Mouse (Mus musculus) embryonic facial prominence, embryonic 13.5 days (tissue): ENCODE measurements around the gene Nckap5. TPM values are rescaled to one million over a fixed set of nuclear protein-coding genes. Genes with fewer than 3 reads are reported as not detected.

Experiments used
- ATAC-seq: fragments of 200-750 bp; cut with Nextera tagmentation; 2 replicates; pipeline ENCODE4 v1.8.0; 2017; ENCODE audit warnings: low read depth; ENCODE audit not compliant: insufficient number of reproducible peaks, insufficient read depth, low FRiP score, low TSS enrichment
- H3K27ac ChIP-seq: fragments of 300-500 bp; sonication (generic); 2 replicates; pipeline ENCODE4 v1.5.1; 2015; ENCODE audit warnings: moderate library complexity, mild to moderate bottlenecking, inconsistent platforms
- H3K27me3 ChIP-seq: fragments of 300-500 bp; sonication (generic); 2 replicates; pipeline ENCODE4 v1.6.1; 2015; ENCODE audit warnings: mild to moderate bottlenecking, inconsistent platforms
- H3K36me3 ChIP-seq: fragments of 300-500 bp; sonication (generic); 2 replicates; pipeline ENCODE4 v1.6.1; 2015; ENCODE audit warnings: mild to moderate bottlenecking, inconsistent platforms
- H3K4me1 ChIP-seq: fragments of 300-500 bp; sonication (generic); 2 replicates; pipeline ENCODE4 v1.6.1; 2015; ENCODE audit warnings: inconsistent platforms
- H3K4me2 ChIP-seq: fragments of 300-500 bp; sonication (generic); 2 replicates; pipeline ENCODE4 v1.6.1; 2015; ENCODE audit warnings: moderate library complexity, mild to moderate bottlenecking, inconsistent platforms
- H3K4me3 ChIP-seq: fragments of 300-500 bp; sonication (generic); 2 replicates; pipeline ENCODE4 v1.5.1; 2015; ENCODE audit warnings: mild to moderate bottlenecking, inconsistent platforms
- H3K9ac ChIP-seq: fragments of 300-500 bp; sonication (generic); 2 replicates; pipeline ENCODE4 v1.6.1; 2015; ENCODE audit warnings: mild to moderate bottlenecking, inconsistent platforms
- H3K9me3 ChIP-seq: fragments of 300-500 bp; sonication (generic); 2 replicates; pipeline ENCODE4 v1.6.1; 2016; ENCODE audit warnings: inconsistent platforms
- WGBS: fragments of 180-500 bp; shearing (Covaris S2); methylation state at CpG from one replicate; pipeline ENCODE4 v1.1.7; 2015; ENCODE audit warnings: mixed read lengths; 5-methylcytosine and 5-hydroxymethylcytosine counted together
- polyA plus RNA-seq: library from polyadenylated mRNA; unstranded; fragments of >200 nt; fragmentation: Nextera tagmentation; extraction: Ambion mirVana; gene quantifications from 2 replicates; pipeline ENCODE4 v1.2.1, GENCODE M21; 2015

Nckap5 gene
- 11.3 and 13.3 TPM in 2 replicates for polyA plus RNA-seq

DNA sequence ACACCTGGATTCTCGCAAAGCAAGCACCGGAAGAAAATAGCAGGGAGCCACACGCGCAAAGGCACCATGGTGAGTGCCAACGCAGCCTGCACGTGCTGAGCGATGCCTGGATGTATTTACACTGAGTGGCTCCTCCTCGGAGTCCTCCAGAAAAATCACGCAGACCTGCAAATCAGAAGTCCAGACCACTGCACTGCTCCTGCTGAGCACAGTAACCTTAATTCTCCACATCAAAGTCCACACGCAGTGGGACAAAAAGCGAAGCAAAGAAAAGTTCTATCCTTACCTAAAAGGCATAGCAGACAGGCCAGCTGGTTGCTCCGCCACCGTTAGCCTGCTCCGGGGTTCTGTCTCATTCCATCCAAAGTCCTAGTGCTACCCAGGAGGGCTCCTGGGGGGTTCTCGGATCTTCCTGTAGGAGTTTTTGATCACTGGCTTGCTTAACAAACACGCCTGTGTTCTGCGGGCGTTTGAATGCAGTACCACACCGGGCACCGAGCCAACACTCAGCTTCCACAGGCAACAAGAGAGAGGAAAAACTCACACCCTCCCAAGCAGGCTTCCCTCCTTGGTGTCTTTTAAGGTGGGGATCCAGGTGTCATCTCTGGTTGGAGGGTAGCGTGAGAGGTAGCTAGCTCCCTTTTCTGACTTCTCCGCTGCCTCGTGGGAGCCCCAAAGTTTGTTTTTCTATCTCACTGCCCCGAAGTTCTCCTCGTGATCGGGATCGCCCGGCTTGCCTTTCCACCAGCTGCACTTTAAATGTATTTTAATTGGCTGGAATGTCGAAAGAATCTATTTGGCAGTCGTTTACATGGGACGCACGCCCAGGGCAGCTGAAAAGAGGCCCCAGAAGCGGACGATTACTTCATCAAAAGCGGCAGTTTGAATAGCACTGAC is at the start of gene Nckap5:
TSS of gene Nckap5 (minus strand) at position 769 of the 897 bp plus-strand sequence.
- ATAC-seq, result peak; percentile 40; the same call in 1 of the 2 replicates
- Histone ChIP-seq H3K36me3 (no peaks in the 10 kb centered on the region), H3K27me3 (peaks cover 17% of the 10 kb centered on the region), H3K4me2 (peak within 1 kb of the TSS; percentile 69), H3K4me1 (peaks cover 20% of the 10 kb centered on the region), H3K4me3 (peak within 1 kb of the TSS; percentile 42), H3K9ac (peak within 1 kb of the TSS; percentile 49), H3K27ac (peak within 1 kb of the TSS; percentile 77), H3K9me3 (no peaks in the 10 kb centered on the region)
- 1% methylated on average over 35 of the region's 35 CpGs for WGBS

DNA sequence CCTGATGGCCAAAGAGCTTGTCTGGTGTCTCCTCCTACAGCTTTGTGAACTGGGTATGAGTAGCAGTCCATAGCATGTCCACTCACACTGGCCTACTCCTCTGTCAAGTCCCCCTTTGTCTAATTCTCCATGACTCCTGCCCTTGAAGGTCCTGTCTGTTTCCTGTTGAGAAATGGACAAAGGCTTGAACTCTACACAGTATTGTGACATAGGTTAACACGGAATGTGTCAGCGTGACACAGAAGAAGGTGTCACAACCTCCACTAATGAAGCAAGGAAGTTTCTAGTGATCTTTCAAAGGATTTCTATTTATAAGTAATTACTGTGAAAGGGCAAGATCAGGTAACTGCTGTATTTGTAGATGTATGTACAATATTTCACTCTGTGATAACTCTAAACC is 46.9 kb upstream of the Nckap5 start:
- H3K9me3 ChIP-seq, result no peaks in the 10 kb centered on the region
- H3K4me2 ChIP-seq, result no peak overlapping the region
- no peak overlapping the region for H3K27ac ChIP-seq
- no peaks in the 10 kb centered on the region for H3K36me3 ChIP-seq
- H3K4me1 ChIP-seq, result no peaks in the 10 kb centered on the region
- no peak for ATAC-seq
- no peak overlapping the region for H3K9ac ChIP-seq
- 92% methylated on average over 2 of the region's 2 CpGs for WGBS
- H3K27me3 ChIP-seq, result no peaks in the 10 kb centered on the region
- no peak overlapping the region for H3K4me3 ChIP-seq

DNA sequence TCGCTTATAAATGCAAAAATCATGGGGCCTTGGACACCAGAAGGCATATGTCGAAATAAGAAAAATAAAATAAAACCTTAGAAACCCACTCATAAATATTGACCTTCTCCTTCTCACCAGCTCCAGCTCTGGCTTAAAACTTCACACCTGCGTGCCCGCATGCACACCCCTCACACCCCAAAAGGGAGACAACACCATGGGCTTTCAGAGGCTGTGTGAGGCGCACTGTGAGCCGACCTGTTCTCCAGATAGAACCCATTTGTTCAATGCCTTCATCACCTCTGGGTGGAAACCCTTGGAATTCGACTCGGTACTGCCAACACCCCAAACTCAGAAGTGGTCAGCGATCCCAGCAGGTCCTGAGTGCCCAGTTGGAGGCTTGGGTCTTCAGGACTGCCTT is 37.8 kb upstream of the Nckap5 start:
- H3K4me2 ChIP-seq, result no peak overlapping the region
- 90% methylated on average over 9 of the region's 9 CpGs for WGBS
- peaks cover 7% of the 10 kb centered on the region for H3K4me1 ChIP-seq
- H3K27me3 ChIP-seq, result no peaks in the 10 kb centered on the region
- H3K4me3 ChIP-seq, result no peak overlapping the region
- H3K9me3 ChIP-seq, result no peaks in the 10 kb centered on the region
- no peaks in the 10 kb centered on the region for H3K36me3 ChIP-seq
- H3K27ac ChIP-seq, result no peak overlapping the region
- ATAC-seq, result no peak
- no peak overlapping the region for H3K9ac ChIP-seq

DNA sequence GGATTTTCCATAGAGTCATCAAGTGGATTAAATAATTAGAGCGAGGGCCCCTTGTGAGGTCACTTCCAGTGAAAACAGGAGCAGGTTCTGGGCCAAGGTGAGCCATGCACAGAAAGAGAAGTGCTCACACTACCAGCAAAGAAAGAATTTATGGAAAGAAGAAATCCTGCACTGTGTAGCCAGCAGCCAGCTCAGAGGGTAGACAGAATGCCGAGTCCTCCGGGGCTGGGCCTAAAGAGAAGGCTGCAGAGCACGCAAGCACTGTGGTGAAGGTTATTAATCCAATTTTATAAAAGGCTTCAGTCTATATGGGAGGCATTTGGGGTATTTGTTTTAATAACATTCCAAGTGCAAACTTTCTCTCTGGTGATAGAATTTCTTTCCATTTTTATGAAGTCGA is 37.3 kb upstream of the Nckap5 start:
- no peak overlapping the region for H3K4me2 ChIP-seq
- no peaks in the 10 kb centered on the region for H3K36me3 ChIP-seq
- H3K9ac ChIP-seq, result no peak overlapping the region
- peaks cover 7% of the 10 kb centered on the region for H3K4me1 ChIP-seq
- whole genome bisulfite sequencing, result 76% methylated on average over 5 of the region's 5 CpGs
- ATAC-seq, result no peak
- no peak overlapping the region for H3K4me3 ChIP-seq
- no peak overlapping the region for H3K27ac ChIP-seq
- no peaks in the 10 kb centered on the region for H3K27me3 ChIP-seq
- H3K9me3 ChIP-seq, result no peaks in the 10 kb centered on the region

DNA sequence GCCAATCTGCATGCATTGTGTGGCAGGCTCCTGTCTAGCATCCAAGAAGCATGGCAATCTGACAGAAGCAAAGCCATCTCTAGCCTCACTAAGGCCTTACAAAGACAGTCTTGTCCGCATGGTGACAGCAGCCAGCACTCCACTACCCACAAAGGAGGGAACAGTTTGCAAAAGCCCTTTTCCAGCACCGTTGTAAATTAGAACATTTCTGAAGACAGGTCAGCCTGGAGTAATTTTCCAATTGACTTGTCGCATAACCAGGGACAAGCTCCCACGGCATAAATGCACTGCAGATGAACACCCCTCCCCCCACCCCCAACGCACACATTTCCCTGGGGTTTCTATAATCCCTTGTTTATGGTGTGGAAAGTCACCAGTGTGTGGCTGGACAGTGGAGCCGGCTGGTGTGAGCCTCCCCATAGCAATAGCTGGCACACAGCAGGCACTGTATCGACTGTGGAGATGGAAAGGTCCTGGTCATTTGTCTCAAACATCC is 35.0 kb upstream of the Nckap5 start:
- 11% methylated on average over 7 of the region's 7 CpGs for WGBS
- H3K27ac ChIP-seq, result no peak overlapping the region

GRCm38 (mm10) chr1:126861816-126862215 is 31.2 kb upstream of the Nckap5 start:
- no peaks in the 10 kb centered on the region for H3K27me3 ChIP-seq
- H3K4me1 ChIP-seq, result peaks cover 7% of the 10 kb centered on the region
- H3K36me3 ChIP-seq, result no peaks in the 10 kb centered on the region
- H3K27ac ChIP-seq, result no peak overlapping the region
- no peak overlapping the region for H3K4me3 ChIP-seq
- 77% methylated on average over 3 of the region's 3 CpGs for WGBS
- no peak overlapping the region for H3K4me2 ChIP-seq
- ATAC-seq, result no peak
- H3K9ac ChIP-seq, result no peak overlapping the region
- H3K9me3 ChIP-seq, result no peaks in the 10 kb centered on the region

More for the DNA sequence above, 35.0 kb upstream of the Nckap5 start:
- H3K9me3 ChIP-seq, result no peaks in the 10 kb centered on the region
- no peak overlapping the region for H3K4me3 ChIP-seq
- H3K9ac ChIP-seq, result no peak overlapping the region
- no peaks in the 10 kb centered on the region for H3K27me3 ChIP-seq
- H3K4me2 ChIP-seq, result no peak overlapping the region
- H3K4me1 ChIP-seq, result peaks cover 7% of the 10 kb centered on the region
- H3K36me3 ChIP-seq, result no peaks in the 10 kb centered on the region
- no peak for ATAC-seq

DNA sequence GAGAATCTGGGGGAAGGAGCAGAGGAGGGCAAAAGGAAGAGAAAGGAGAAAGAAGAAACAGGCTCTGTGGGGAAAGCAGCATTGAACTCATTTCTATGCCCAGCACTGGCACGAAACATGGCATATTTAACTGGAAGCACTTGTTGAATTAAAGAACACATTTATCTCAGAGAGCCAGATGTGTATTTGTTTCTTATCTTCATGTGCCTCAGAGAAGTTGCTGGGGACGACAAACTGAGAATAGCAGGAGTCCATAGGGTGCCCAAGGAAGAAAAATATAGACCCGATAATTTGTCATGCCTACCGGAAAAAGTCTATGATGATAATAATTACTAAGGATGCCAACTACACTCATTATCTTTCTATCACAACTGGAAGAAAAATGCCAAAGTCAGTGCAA is 29.9 kb upstream of the Nckap5 start:
- no peaks in the 10 kb centered on the region for H3K36me3 ChIP-seq
- 88% methylated on average over 4 of the region's 4 CpGs for WGBS

GRCm38 (mm10) chr1:126849481-126849880 is 18.9 kb upstream of the Nckap5 start:
- 51% methylated on average over 6 of the region's 6 CpGs for WGBS
- H3K36me3 ChIP-seq, result no peaks in the 10 kb centered on the region
- H3K27ac ChIP-seq, result no peak overlapping the region
- H3K9ac ChIP-seq, result no peak overlapping the region
- H3K9me3 ChIP-seq, result no peaks in the 10 kb centered on the region
- ATAC-seq, result no peak
- no peak overlapping the region for H3K4me2 ChIP-seq
- H3K4me3 ChIP-seq, result no peak overlapping the region
- H3K27me3 ChIP-seq, result no peaks in the 10 kb centered on the region
- no peaks in the 10 kb centered on the region for H3K4me1 ChIP-seq

More for the DNA sequence above, 29.9 kb upstream of the Nckap5 start:
- no peaks in the 10 kb centered on the region for H3K27me3 ChIP-seq
- H3K4me2 ChIP-seq, result no peak overlapping the region
- peaks cover 2% of the 10 kb centered on the region for H3K4me1 ChIP-seq
- no peaks in the 10 kb centered on the region for H3K9me3 ChIP-seq
- no peak overlapping the region for H3K27ac ChIP-seq
- no peak overlapping the region for H3K4me3 ChIP-seq
- H3K9ac ChIP-seq, result no peak overlapping the region
- no peak for ATAC-seq

DNA sequence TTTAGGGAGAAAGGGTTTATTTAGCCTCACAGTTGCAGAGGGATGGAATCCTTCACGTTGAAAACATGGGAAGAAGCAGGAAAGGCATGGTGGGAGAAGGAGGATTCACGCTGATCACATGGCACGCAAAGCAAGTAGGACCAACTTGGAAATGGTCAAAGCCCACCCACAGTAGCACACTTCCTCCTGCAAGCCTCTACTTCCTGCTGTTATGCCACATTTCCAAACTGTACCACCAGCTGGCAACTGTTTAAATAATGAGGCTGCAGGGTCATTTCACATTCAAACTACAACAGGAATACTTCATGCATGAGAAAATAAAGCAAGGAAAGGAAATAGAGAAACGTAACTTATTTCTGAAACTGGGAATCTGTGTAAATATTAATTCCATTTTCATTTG is 15.7 kb upstream of the Nckap5 start:
- no peaks in the 10 kb centered on the region for H3K27me3 ChIP-seq
- no peaks in the 10 kb centered on the region for H3K9me3 ChIP-seq
- H3K9ac ChIP-seq, result no peak overlapping the region
- WGBS, result 63% methylated on average over 4 of the region's 4 CpGs
- no peaks in the 10 kb centered on the region for H3K4me1 ChIP-seq
- no peak overlapping the region for H3K27ac ChIP-seq
- no peak overlapping the region for H3K4me2 ChIP-seq
- no peak overlapping the region for H3K4me3 ChIP-seq
- ATAC-seq, result no peak
- no peaks in the 10 kb centered on the region for H3K36me3 ChIP-seq

GRCm38 (mm10) chr1:126832885-126833284 is 2.3 kb upstream of the Nckap5 start:
- no peak overlapping the region for H3K4me3 ChIP-seq
- 73% methylated on average over 1 of the region's 1 CpGs for WGBS
- no peak for ATAC-seq

DNA sequence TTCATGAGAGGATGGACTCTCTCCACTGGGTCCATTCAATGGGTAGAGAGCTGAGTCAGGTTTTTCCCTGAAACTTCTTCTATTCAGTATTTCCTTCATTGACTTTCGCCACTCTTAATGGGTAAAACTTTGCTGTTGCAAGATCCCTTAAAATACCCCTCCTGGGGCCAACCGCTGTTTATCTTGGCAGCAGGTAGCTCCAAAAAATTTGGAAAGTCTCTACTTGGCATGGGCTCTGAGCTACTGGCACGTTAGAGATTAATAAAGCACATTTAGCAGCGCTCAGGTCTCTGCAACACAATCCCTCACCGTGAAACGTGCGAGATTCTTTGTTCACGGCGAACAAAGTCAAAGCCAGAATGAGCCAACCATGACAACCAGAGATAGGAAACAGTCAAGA is 1.6 kb downstream of the Nckap5 start:
- H3K36me3 ChIP-seq, result no peaks in the 10 kb centered on the region
- H3K4me3 ChIP-seq, result peak overlapping the region; percentile 19; the same call in 1 of the 2 replicates
- peaks cover 21% of the 10 kb centered on the region for H3K27me3 ChIP-seq
- ATAC-seq, result no peak
- WGBS, result 64% methylated on average over 9 of the region's 9 CpGs
- peaks cover 20% of the 10 kb centered on the region for H3K4me1 ChIP-seq
- H3K4me2 ChIP-seq, result peak overlapping the region; percentile 69
- no peak overlapping the region for H3K9ac ChIP-seq
- H3K27ac ChIP-seq, result no peak overlapping the region
- H3K9me3 ChIP-seq, result no peaks in the 10 kb centered on the region

More at GRCm38 (mm10) chr1:126832885-126833284, 2.3 kb upstream of the Nckap5 start:
- Histone ChIP-seq H3K9me3 (no peaks in the 10 kb centered on the region), H3K36me3 (no peaks in the 10 kb centered on the region), H3K9ac (no peak overlapping the region), H3K27me3 (peaks cover 15% of the 10 kb centered on the region), H3K27ac (no peak overlapping the region), H3K4me2 (no peak overlapping the region), H3K4me1 (peaks cover 27% of the 10 kb centered on the region)

GRCm38 (mm10) chr1:126824841-126825240 is 5.8 kb downstream of the Nckap5 start:
- WGBS, result 55% methylated on average over 3 of the region's 3 CpGs
- Histone ChIP-seq H3K9ac (no peak overlapping the region), H3K4me3 (no peak overlapping the region), H3K27me3 (peaks cover 19% of the 10 kb centered on the region), H3K27ac (no peak overlapping the region), H3K4me1 (peaks cover 7% of the 10 kb centered on the region), H3K36me3 (no peaks in the 10 kb centered on the region), H3K9me3 (no peaks in the 10 kb centered on the region), H3K4me2 (no peak overlapping the region)
- ATAC-seq, result no peak
